Mouse (Mus musculus): Measurements from ENCODE around the gene Crygc. TPM values are rescaled to one million over a fixed set of nuclear protein-coding genes. Genes with fewer than 3 reads are reported as not detected.

The Crygc gene
- total and polyA plus RNA-seq, 2 experiments: not detected

DNA sequence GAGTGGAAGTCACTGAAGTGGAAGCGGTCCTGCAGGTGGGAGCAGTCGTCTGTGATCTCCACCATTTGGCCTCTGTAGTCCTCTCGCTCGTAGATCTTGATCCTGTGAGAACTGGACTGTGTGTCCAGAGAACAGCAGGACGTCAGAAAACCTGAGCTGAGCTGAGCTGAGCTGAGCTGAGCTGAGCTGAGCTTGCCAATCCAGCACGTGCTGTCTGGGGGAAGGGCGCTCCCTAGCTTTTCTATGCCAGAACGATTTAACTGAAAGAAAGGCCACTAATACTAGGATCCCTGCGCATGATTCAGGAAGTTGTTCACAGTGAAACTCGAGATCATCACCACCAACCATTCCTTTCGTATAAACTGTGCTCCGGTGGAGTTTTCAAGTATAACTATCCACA, 24.7 kb downstream of the Crygc start:
- no peak for DNase-seq (ENCODE audit: extremely low read depth, low read depth, low spot score)
- WGBS: 75% methylated on average over 12 of the region's 12 CpGs
- no peak overlapping the region for H3K9ac ChIP-seq (ENCODE audit: low read depth, low read length)
- H3K36me3 ChIP-seq (ENCODE audit: control insufficient read depth, insufficient read depth, low read length): no peaks in the 10 kb centered on the region
- TF ChIP-seq POLR2A (IDR thresholded peaks at IDR 0.05; ENCODE audit: extremely low read depth, insufficient read depth, low read length): no peak
- TF ChIP-seq CTCF (IDR thresholded peaks at IDR 0.05; ENCODE audit: low read depth, low read length): no peak
- H3K27ac ChIP-seq (replicated peaks; ENCODE audit: insufficient read depth, low read depth, low read length): no peak overlapping the region
- no peaks in the 10 kb centered on the region for H3K27me3 ChIP-seq (ENCODE audit: control insufficient read depth, insufficient read depth, low read length)
- H3K4me3 ChIP-seq (ENCODE audit: insufficient read depth, low read depth, low read length): no peak overlapping the region
- no peaks in the 10 kb centered on the region for H3K79me2 ChIP-seq (ENCODE audit: control insufficient read depth, insufficient read depth, low read length)
- H3K4me1 ChIP-seq (ENCODE audit: control insufficient read depth, insufficient read depth, low read length): peaks cover 2% of the 10 kb centered on the region; the same call in 1 of the 2 replicates

DNA sequence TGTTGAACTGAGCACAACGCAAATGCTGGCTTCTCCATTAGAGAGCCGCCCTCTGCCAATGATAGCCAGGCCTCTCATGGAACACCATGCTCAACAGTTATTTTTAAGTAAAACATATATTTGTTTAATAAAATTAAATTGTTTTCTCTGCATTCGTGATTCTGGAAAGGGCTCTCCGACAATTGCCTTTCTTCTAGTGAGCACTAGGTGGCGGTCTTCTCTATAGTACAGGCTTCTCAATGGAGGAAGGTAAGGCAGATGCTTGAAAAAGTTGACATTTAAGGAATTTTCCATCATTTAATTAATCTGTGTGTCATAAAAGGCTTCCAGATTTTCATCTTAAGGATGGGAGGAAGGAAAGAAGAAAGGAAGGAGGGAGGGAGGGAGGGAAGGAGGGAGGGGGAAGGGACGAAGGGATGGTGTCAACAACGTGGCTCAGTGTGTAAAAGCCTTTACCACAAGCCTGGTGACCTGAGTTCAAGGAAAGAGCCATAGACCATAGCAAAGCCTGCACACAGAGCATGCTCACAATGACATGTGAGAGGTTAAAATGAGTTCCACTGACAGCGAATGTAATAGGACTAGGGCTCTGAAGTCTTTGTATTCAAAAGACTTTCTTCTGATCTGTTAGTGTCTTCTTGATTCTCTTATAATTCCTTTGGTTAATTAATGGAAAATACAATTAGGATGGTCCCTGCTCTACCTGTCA, 26.9 kb downstream of the Crygc start:
- DNase-seq (ENCODE audit: extremely low read depth, low read depth, low spot score): peak; percentile 26
- H3K4me1 ChIP-seq (ENCODE audit: control insufficient read depth, insufficient read depth, low read length): peaks cover 2% of the 10 kb centered on the region; the same call in 1 of the 2 replicates
- H3K27me3 ChIP-seq (ENCODE audit: control insufficient read depth, insufficient read depth, low read length): no peaks in the 10 kb centered on the region
- H3K27ac ChIP-seq (replicated peaks; ENCODE audit: insufficient read depth, low read depth, low read length): no peak overlapping the region
- no peaks in the 10 kb centered on the region for H3K36me3 ChIP-seq (ENCODE audit: control insufficient read depth, insufficient read depth, low read length)
- no peak overlapping the region for H3K4me3 ChIP-seq (ENCODE audit: insufficient read depth, low read depth, low read length)
- no peaks in the 10 kb centered on the region for H3K79me2 ChIP-seq (ENCODE audit: control insufficient read depth, insufficient read depth, low read length)
- H3K9ac ChIP-seq (ENCODE audit: low read depth, low read length): no peak overlapping the region
- no peak for TF ChIP-seq POLR2A (IDR thresholded peaks at IDR 0.05; ENCODE audit: extremely low read depth, insufficient read depth, low read length)
- TF ChIP-seq CTCF (IDR thresholded peaks at IDR 0.05; ENCODE audit: low read depth, low read length): 0 out of 2 replicates have a peak, but pooled peaks have one; percentile 23
- WGBS: 32% methylated on average over 8 of the region's 8 CpGs

DNA sequence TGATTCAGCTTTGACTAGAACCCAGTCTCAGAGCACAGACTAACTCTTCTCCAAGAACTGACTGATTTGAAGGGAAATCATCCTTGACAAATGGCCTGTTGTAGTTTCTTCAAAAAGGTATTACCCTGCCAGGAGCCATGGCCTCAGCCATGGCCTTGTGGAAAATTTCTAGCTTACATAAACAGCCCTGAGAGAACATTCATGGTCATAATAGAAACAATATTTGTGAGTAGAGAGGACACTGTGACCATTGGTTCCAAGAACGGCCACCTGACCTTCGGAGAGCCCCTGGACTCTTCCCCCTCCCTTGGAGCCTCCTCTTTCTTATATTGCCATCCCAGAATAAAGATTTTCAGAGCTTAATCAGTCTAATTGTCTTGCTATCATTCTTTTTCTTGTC, 30.1 kb downstream of the Crygc start:
- H3K36me3 ChIP-seq (ENCODE audit: control insufficient read depth, insufficient read depth, low read length): no peaks in the 10 kb centered on the region
- H3K79me2 ChIP-seq (ENCODE audit: control insufficient read depth, insufficient read depth, low read length): no peaks in the 10 kb centered on the region
- DNase-seq (ENCODE audit: extremely low read depth, low read depth, low spot score): no peak
- H3K27me3 ChIP-seq (ENCODE audit: control insufficient read depth, insufficient read depth, low read length): no peaks in the 10 kb centered on the region
- H3K9ac ChIP-seq (ENCODE audit: low read depth, low read length): no peak overlapping the region
- no peak overlapping the region for H3K27ac ChIP-seq (replicated peaks; ENCODE audit: insufficient read depth, low read depth, low read length)
- no peak for TF ChIP-seq POLR2A (IDR thresholded peaks at IDR 0.05; ENCODE audit: extremely low read depth, insufficient read depth, low read length)
- WGBS: 76% methylated on average over 2 of the region's 2 CpGs
- no peak overlapping the region for H3K4me3 ChIP-seq (ENCODE audit: insufficient read depth, low read depth, low read length)
- H3K4me1 ChIP-seq (ENCODE audit: control insufficient read depth, insufficient read depth, low read length): peaks cover 2% of the 10 kb centered on the region; the same call in 1 of the 2 replicates

DNA sequence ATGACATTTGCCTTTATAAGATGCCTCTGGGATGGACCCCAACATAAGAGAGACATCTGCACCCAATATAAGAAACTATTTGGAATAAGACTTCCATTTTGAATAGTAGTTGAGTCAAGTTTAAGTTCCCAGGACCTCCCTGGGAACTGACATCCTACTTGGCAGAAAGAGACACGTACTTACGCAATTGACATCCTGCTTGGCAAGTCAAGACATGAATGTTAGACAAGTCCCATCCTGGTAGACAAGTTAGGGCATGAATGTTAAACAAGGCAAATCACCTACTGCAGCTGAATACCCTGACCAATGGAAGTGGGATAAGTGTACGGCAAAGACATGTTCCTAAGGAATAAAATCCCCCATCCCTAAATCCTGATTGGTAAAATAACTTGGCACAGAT, 31.7 kb downstream of the Crygc start:
- no peaks in the 10 kb centered on the region for H3K79me2 ChIP-seq (ENCODE audit: control insufficient read depth, insufficient read depth, low read length)
- no peak overlapping the region for H3K9ac ChIP-seq (ENCODE audit: low read depth, low read length)
- no peaks in the 10 kb centered on the region for H3K36me3 ChIP-seq (ENCODE audit: control insufficient read depth, insufficient read depth, low read length)
- no peak overlapping the region for H3K27ac ChIP-seq (replicated peaks; ENCODE audit: insufficient read depth, low read depth, low read length)
- no peak for TF ChIP-seq CTCF (IDR thresholded peaks at IDR 0.05; ENCODE audit: low read depth, low read length)
- no peak for TF ChIP-seq POLR2A (IDR thresholded peaks at IDR 0.05; ENCODE audit: extremely low read depth, insufficient read depth, low read length)
- no peak for DNase-seq (ENCODE audit: extremely low read depth, low read depth, low spot score)
- H3K4me3 ChIP-seq (ENCODE audit: insufficient read depth, low read depth, low read length): no peak overlapping the region
- WGBS: 89% methylated on average over 3 of the region's 3 CpGs
- peaks cover 2% of the 10 kb centered on the region; the same call in 1 of the 2 replicates for H3K4me1 ChIP-seq (ENCODE audit: control insufficient read depth, insufficient read depth, low read length)
- no peaks in the 10 kb centered on the region for H3K27me3 ChIP-seq (ENCODE audit: control insufficient read depth, insufficient read depth, low read length)

- H3K27me3 ChIP-seq (ENCODE audit: control insufficient read depth, insufficient read depth, low read length): no peaks in the 10 kb centered on the region
- H3K36me3 ChIP-seq (ENCODE audit: control insufficient read depth, insufficient read depth, low read length): no peaks in the 10 kb centered on the region
- H3K4me1 ChIP-seq (ENCODE audit: control insufficient read depth, insufficient read depth, low read length): no peaks in the 10 kb centered on the region
- no peak overlapping the region for H3K4me3 ChIP-seq (ENCODE audit: insufficient read depth, low read depth, low read length)
- H3K79me2 ChIP-seq (ENCODE audit: control insufficient read depth, insufficient read depth, low read length): no peaks in the 10 kb centered on the region
- no peak for DNase-seq (ENCODE audit: extremely low read depth, low read depth, low spot score)
- no peak overlapping the region for H3K27ac ChIP-seq (replicated peaks; ENCODE audit: insufficient read depth, low read depth, low read length)
- TF ChIP-seq CTCF (IDR thresholded peaks at IDR 0.05; ENCODE audit: low read depth, low read length) (no peak), POLR2A (IDR thresholded peaks at IDR 0.05; ENCODE audit: extremely low read depth, insufficient read depth, low read length) (no peak)
- no peak overlapping the region for H3K9ac ChIP-seq (ENCODE audit: low read depth, low read length)
- 75% methylated on average over 6 of the region's 6 CpGs for WGBS
Measured at GRCm38 (mm10) chr1:65040806-65041205, 32.7 kb downstream of the Crygc start.

- Histone ChIP-seq H3K27me3 (ENCODE audit: control insufficient read depth, insufficient read depth, low read length) (no peaks in the 10 kb centered on the region), H3K9ac (ENCODE audit: low read depth, low read length) (no peak overlapping the region), H3K4me1 (ENCODE audit: control insufficient read depth, insufficient read depth, low read length) (no peaks in the 10 kb centered on the region), H3K36me3 (ENCODE audit: control insufficient read depth, insufficient read depth, low read length) (no peaks in the 10 kb centered on the region), H3K4me3 (ENCODE audit: insufficient read depth, low read depth, low read length) (no peak overlapping the region), H3K79me2 (ENCODE audit: control insufficient read depth, insufficient read depth, low read length) (no peaks in the 10 kb centered on the region), H3K27ac (replicated peaks; ENCODE audit: insufficient read depth, low read depth, low read length) (no peak overlapping the region)
- WGBS: 90% methylated on average over 3 of the region's 3 CpGs
- TF ChIP-seq POLR2A (IDR thresholded peaks at IDR 0.05; ENCODE audit: extremely low read depth, insufficient read depth, low read length) (no peak), CTCF (IDR thresholded peaks at IDR 0.05; ENCODE audit: low read depth, low read length) (no peak)
- no peak for DNase-seq (ENCODE audit: extremely low read depth, low read depth, low spot score)
Measured at GRCm38 (mm10) chr1:65039679-65040078, 33.8 kb downstream of the Crygc start.

Measured in liver, adult 2 months (tissue).